Mouse (Mus musculus): ENCODE results near the gene Olfr160. TPM values are rescaled to one million over a fixed set of nuclear protein-coding genes. Genes with fewer than 3 reads are reported as not detected.

The Olfr160 gene
- total RNA-seq, 4 experiments from 2014 or later = not detected

Other genes with a start within 250 kb of the Olfr160 start
- gene Msantd2, start 226.9 kb downstream of the Olfr160 start, total RNA-seq (2022) = 1 to 10 TPM; 2.2 to 3.2 (median 2.3) TPM
- 10 to 100 TPM; 11.7 to 19.3 (median 15.3) TPM for gene Esam, start 188.2 kb downstream of the Olfr160 start, total RNA-seq (2022)
- gene Vsig2, start 177.0 kb downstream of the Olfr160 start, total RNA-seq (2022) = 1 to 10 TPM in 1 of 4 experiments, under 1 TPM in 3; 0.70 to 2.1 (median 0.78) TPM
- gene Nrgn, start 163.3 kb downstream of the Olfr160 start, total RNA-seq (2022) = under 1 TPM; 0.44 to 0.67 (median 0.55) TPM
- 1 to 10 TPM; 3.5 to 5.0 (median 4.1) TPM for gene Siae, start 160.6 kb downstream of the Olfr160 start, total RNA-seq (2022)
- gene Spa17, start 102.5 kb downstream of the Olfr160 start, total RNA-seq (2022) = 1 to 10 TPM; 1.6 to 3.1 (median 2.2) TPM
- 10 to 100 TPM; 27.5 to 33.7 (median 28.8) TPM for gene Tbrg1, start 58.9 kb downstream of the Olfr160 start, total RNA-seq (2022)
- gene Panx3, start 47.0 kb downstream of the Olfr160 start, total RNA-seq (2022) = not detected
- not detected for gene Olfr874, start 28.9 kb upstream of the Olfr160 start, total RNA-seq (2022)
- gene Olfr875, start 55.6 kb upstream of the Olfr160 start, total RNA-seq (2022) = not detected
- not detected for gene Olfr876, start 86.8 kb upstream of the Olfr160 start, total RNA-seq (2022)
- not detected for gene Olfr877, start 138.0 kb upstream of the Olfr160 start, total RNA-seq (2022)
- gene Olfr145, start 180.5 kb upstream of the Olfr160 start, total RNA-seq (2022) = not detected
- not detected for gene Olfr878, start 201.6 kb upstream of the Olfr160 start, total RNA-seq (2022)

Data from gastrocnemius, adult 8-10 months (tissue).